Mouse (Mus musculus): ENCODE data around the gene Engase.

Engase gene

GRCm38 (mm10) chr11:118534382-118535092 is 57.9 kb downstream of the Engase start:
- DNase-seq, result no peak

- DNase-seq, result no peak
These were observed 61.4 kb downstream of the Engase start for GRCm38 (mm10) chr11:118538008-118538407.
